In the genomic region with DNA sequence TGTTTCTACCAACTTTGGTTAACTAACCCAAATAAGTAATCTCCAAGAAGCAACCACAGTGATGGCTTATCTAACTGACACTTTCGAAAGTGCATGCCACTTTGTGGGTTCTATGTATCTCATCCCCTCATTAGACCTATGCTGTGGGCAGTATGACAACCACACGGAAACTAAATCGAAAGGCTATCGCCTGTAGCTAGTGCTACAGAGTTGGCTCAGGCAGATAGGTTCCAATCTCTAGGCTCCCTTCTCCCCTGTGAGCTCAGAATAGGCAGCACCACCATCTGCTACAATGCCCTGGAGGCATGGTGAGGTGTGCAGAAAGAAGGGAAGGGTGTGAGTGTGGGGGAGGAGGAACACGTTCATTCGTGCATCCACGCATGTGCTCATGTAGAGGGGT, we compare ENCODE assay signal across 20 mouse cellular contexts. TPM values are rescaled to one million over a fixed set of nuclear protein-coding genes. Genes with fewer than 3 reads are reported as not detected.
DNase-seq lines count a peak whose midpoint lies in the region; ATAC-seq and TF ChIP-seq lines count a peak whose summit lies in the region.
"Had no signal": no experiment of that assay in that cellular context is flagged by ENCODE, and none has a peak within 500 bp of the region (broad histone marks: within the 10 kb centered on the region; RNA-seq: fewer than 3 reads in every experiment).

No protein-coding gene starts in this region.

- no peak overlapping the region for H3K27ac ChIP-seq in lung, postnatal 0 days (ENCODE audit: low read length)
- H3K27ac ChIP-seq in liver, postnatal 0 days (ENCODE audit: low read depth): no peak overlapping the region
- H3K27ac ChIP-seq: heart, embryonic 15.5 days; hindbrain, embryonic 14.5 days; kidney, postnatal 0 days had no signal

- TF ChIP-seq POLR2A in brain, embryonic 14.5 days (IDR thresholded peaks at IDR 0.05; ENCODE audit: borderline replicate concordance, extremely low read depth, insufficient read depth, insufficient read length, poor library complexity, severe bottlenecking): no peak

- H3K4me3 ChIP-seq in lung, postnatal 0 days (ENCODE audit: low read depth, low read length): no peak overlapping the region
- no peak overlapping the region for H3K4me3 ChIP-seq in liver, postnatal 0 days (ENCODE audit: low read depth, low read length)
- H3K4me3 ChIP-seq: heart, embryonic 15.5 days had no signal

- TF ChIP-seq EP300 in lung, postnatal 0 days (IDR thresholded peaks at IDR 0.05): no peak
- TF ChIP-seq EP300 in liver, postnatal 0 days (IDR thresholded peaks at IDR 0.05; ENCODE audit: low read depth): no peak

- DNase-seq in lung, postnatal 0 days (ENCODE audit: low spot score): no peak
- DNase-seq in lung, postnatal 25 days (ENCODE audit: low spot score): no peak
- peak; percentile 22 for DNase-seq in brain, embryonic 14.5 days (ENCODE audit: low read depth)
- DNase-seq in liver, postnatal 0 days: no peak
- DNase-seq in left cerebral cortex, adult 11 months (ENCODE audit: low spot score): no peak
- DNase-seq in ovary, adult 18-20 months (ENCODE audit: low spot score): no peak
- DNase-seq in heart, postnatal 10 days: no peak
- DNase-seq: adrenal gland, postnatal 10 days; cerebellum, adult 11 months; gastrocnemius, postnatal 14 days; right cerebral cortex, adult 18-20 months; thymus, postnatal 14 days had no signal

- no peak overlapping the region for H3K4me2 ChIP-seq in lung, postnatal 0 days (replicated peaks; ENCODE audit: low read depth, low read length)
- no peak overlapping the region for H3K4me2 ChIP-seq in liver, postnatal 0 days (ENCODE audit: low read depth, low read length)
- H3K4me2 ChIP-seq: heart, embryonic 15.5 days; hindbrain, embryonic 14.5 days had no signal

- peaks cover 11% of the 10 kb centered on the region; the same call in 1 of the 2 replicates for H3K4me1 ChIP-seq in lung, postnatal 0 days (ENCODE audit: insufficient read depth, low read depth, low read length)
- peaks cover 15% of the 10 kb centered on the region; the same call in 1 of the 2 replicates for H3K4me1 ChIP-seq in liver, postnatal 0 days (ENCODE audit: insufficient read depth)
- H3K4me1 ChIP-seq: heart, embryonic 15.5 days had no signal

- intact Hi-C loops in heart, postnatal 10 days (cut with DNase I): no loop called here

- H3K9ac ChIP-seq in lung, postnatal 0 days (replicated peaks; ENCODE audit: low read depth): no peak overlapping the region
- no peak overlapping the region for H3K9ac ChIP-seq in liver, postnatal 0 days (replicated peaks)
- H3K9ac ChIP-seq: heart, embryonic 15.5 days; hindbrain, embryonic 14.5 days had no signal

- ATAC-seq in lung, postnatal 0 days: peak; percentile 16; the same call in 1 of the 2 replicates
- ATAC-seq in CD4-positive, CD25-positive, alpha-beta regulatory T cell, adult 4 months: peak; percentile 20
- ATAC-seq in liver, postnatal 0 days: peak; percentile 22; the same call in 1 of the 2 replicates
- ATAC-seq: forebrain, embryonic 14.5 days had no signal

- H3K36me3 ChIP-seq in lung, postnatal 0 days (ENCODE audit: insufficient read depth, low read length): no peaks in the 10 kb centered on the region
- no peaks in the 10 kb centered on the region for H3K36me3 ChIP-seq in liver, postnatal 0 days (replicated peaks; ENCODE audit: insufficient read depth, low read length)
- H3K36me3 ChIP-seq: heart, embryonic 15.5 days had no signal

- no peaks in the 10 kb centered on the region for H3K9me3 ChIP-seq in lung, postnatal 0 days (ENCODE audit: low read length)
- H3K9me3 ChIP-seq in liver, postnatal 0 days (ENCODE audit: low read length): no peaks in the 10 kb centered on the region
- H3K9me3 ChIP-seq: heart, embryonic 15.5 days had no signal

- H3K27me3 ChIP-seq in lung, postnatal 0 days (replicated peaks; ENCODE audit: insufficient read depth, low read length): no peaks in the 10 kb centered on the region
- H3K27me3 ChIP-seq in liver, postnatal 0 days (ENCODE audit: insufficient read depth, low read length): no peaks in the 10 kb centered on the region
- H3K27me3 ChIP-seq: heart, embryonic 15.5 days had no signal

- 89% methylated on average over 7 of the region's 7 CpGs for WGBS in lung, postnatal 0 days
- 52% methylated on average over 7 of the region's 7 CpGs for WGBS in liver, postnatal 0 days (ENCODE audit: insufficient replicate concordance)

- TF ChIP-seq CTCF in lung, postnatal 0 days (IDR thresholded peaks at IDR 0.05): no peak
- TF ChIP-seq CTCF in brain, embryonic 14.5 days (IDR thresholded peaks at IDR 0.05; ENCODE audit: borderline replicate concordance, extremely low read depth, insufficient read depth, insufficient read length): no peak
- TF ChIP-seq CTCF in liver, postnatal 0 days (IDR thresholded peaks at IDR 0.05; ENCODE audit: low read depth): no peak

RNA-seq across cellular contexts. Expression of gene Mmp27, which starts 1.0 kb away (rescaled TPM):
- polyA plus RNA-seq in lung, postnatal 0 days (2015; fragmentation: Nextera tagmentation; extraction: Ambion mirVana): 0.10 and 0.14 TPM in 2 replicates
- under 1 TPM in 1 of 2 experiments, not detected in 1; 0.34 TPM for polyA plus RNA-seq in CD4-positive, CD25-positive, alpha-beta regulatory T cell, adult 4 months (2017; shearing (Covaris generic))
- 0.03 TPM in 1 of 2 replicates, not detected in the other for polyA plus RNA-seq in brain, embryonic 14.5 days (2012; rRNA removed)
- 0.33 and 0.38 TPM in 2 replicates for polyA plus RNA-seq in liver, postnatal 0 days (2015; fragmentation: Nextera tagmentation; extraction: Ambion mirVana)
- total RNA-seq in heart, postnatal 10 days (2021): not detected
- total RNA-seq: left cerebral cortex, postnatal 14 days had no signal
- polyA plus RNA-seq: cortical plate, adult 2 months; forebrain, embryonic 14.5 days; heart, embryonic 15.5 days; hindbrain, embryonic 14.5 days; kidney, postnatal 0 days had no signal

RNA-seq across cellular contexts. Expression of gene Mmp8, which starts 13.9 kb away (rescaled TPM):
- 5.3 TPM in 2 replicates for polyA plus RNA-seq in lung, postnatal 0 days (2015; fragmentation: Nextera tagmentation; extraction: Ambion mirVana)
- under 1 TPM in 1 of 2 experiments, not detected in 1; 0.17 TPM for polyA plus RNA-seq in CD4-positive, CD25-positive, alpha-beta regulatory T cell, adult 4 months (2017; shearing (Covaris generic))
- 0.12 TPM in 1 of 2 replicates, not detected in the other for polyA plus RNA-seq in brain, embryonic 14.5 days (2012; rRNA removed)
- polyA plus RNA-seq in liver, postnatal 0 days (2015; fragmentation: Nextera tagmentation; extraction: Ambion mirVana): 16.8 and 17.2 TPM in 2 replicates
- under 1 TPM in 1 of 2 experiments, not detected in 1; 0.10 TPM for total RNA-seq in heart, postnatal 10 days (2021)
- total RNA-seq: gastrocnemius, postnatal 14 days; left cerebral cortex, postnatal 14 days had no signal
- polyA plus RNA-seq: cortical plate, adult 2 months; forebrain, embryonic 14.5 days had no signal

RNA-seq across cellular contexts. Expression of gene Mmp20, which starts 55.8 kb away (rescaled TPM):
- polyA plus RNA-seq in lung, postnatal 0 days (2015; fragmentation: Nextera tagmentation; extraction: Ambion mirVana): not detected in 2 replicates
- polyA plus RNA-seq in CD4-positive, CD25-positive, alpha-beta regulatory T cell, adult 4 months (2017; shearing (Covaris generic)): not detected
- polyA plus RNA-seq in brain, embryonic 14.5 days (2012; rRNA removed): not detected in 2 replicates
- not detected in 2 replicates for polyA plus RNA-seq in liver, postnatal 0 days (2015; fragmentation: Nextera tagmentation; extraction: Ambion mirVana)
- total RNA-seq in heart, postnatal 10 days (2021): not detected
- total RNA-seq: adrenal gland, postnatal 10 days; gastrocnemius, postnatal 14 days; left cerebral cortex, postnatal 14 days; neutrophil, adult 5-6 weeks had no signal
- polyA plus RNA-seq: cortical plate, adult 2 months; forebrain, embryonic 14.5 days; heart, embryonic 15.5 days; hindbrain, embryonic 14.5 days had no signal
